Mouse (Mus musculus): Measurements from ENCODE around the gene Bcat1. TPM values are rescaled to one million over a fixed set of nuclear protein-coding genes. Genes with fewer than 3 reads are reported as not detected.
A peak's percentile ranks its signal among the peaks of the same experiment; 100 is the strongest.

Gene Bcat1
- polyA plus RNA-seq, 1 experiment, result 1.9 TPM

DNA sequence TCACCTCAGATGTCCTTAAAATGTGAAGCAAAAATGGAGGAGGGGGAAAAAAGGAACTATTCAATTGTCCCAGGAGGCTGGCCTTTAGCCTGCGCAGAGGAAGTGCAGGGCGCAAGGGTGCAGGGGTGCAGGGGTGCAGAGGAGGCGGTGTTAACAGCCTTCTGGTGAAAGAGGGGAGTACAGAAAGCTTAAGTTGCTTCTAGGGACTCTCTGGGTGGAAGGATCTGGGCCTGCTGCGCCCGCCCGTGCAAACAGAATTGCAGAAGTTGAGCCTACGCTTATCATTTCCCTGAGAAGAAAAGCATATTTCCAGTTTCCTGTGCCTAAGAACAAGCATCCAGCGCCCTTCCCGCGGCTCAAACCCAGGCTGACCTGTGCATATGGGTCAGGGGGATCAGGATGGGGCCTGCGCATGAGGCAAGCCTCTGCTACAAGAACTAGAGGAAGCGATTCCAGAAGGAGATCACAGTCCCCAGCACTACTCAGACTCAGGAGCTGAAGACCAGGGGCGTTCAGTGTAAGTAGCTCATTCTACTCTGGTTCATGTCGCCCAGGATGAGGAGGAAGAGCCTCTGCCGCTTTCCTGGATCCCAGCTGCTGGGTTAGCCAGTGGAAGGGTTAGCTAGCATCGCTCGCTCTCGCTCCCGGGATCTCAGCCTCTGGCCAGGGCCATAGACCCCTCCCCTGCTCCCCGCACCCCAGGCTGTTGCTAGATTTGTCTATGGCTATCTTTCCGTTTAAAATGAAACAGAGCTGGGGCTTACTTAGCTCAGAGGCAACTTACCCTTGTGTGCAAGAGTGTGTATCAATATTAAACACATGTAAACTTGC is 45.8 kb upstream of the Bcat1 start:
- Histone ChIP-seq H3K36me3 (ENCODE audit: control insufficient read depth, insufficient read depth, low read length) (no peaks in the 10 kb centered on the region), H3K27ac (ENCODE audit: control insufficient read depth, insufficient read depth, low read length) (peak overlapping the region; percentile 97), H3K4me3 (ENCODE audit: control insufficient read depth, insufficient read depth, low read length) (peak overlapping the region; percentile 92), H3K27me3 (ENCODE audit: control insufficient read depth, insufficient read depth, low read length) (no peaks in the 10 kb centered on the region), H3K4me1 (replicated peaks; ENCODE audit: control insufficient read depth, insufficient read depth, low read length) (peaks cover 20% of the 10 kb centered on the region)
- peak; percentile 80 for DNase-seq
- WGBS, result 4% methylated on average over 21 of the region's 21 CpGs
- TF ChIP-seq POLR2A (IDR thresholded peaks at IDR 0.05; ENCODE audit: control insufficient read depth, extremely low read depth, insufficient read depth, low read length, poor library complexity), result peak; percentile 49
- TF ChIP-seq CTCF (IDR thresholded peaks at IDR 0.05; ENCODE audit: borderline replicate concordance, control insufficient read depth, extremely low read depth, insufficient read depth, low read length, poor library complexity), result no peak

DNA sequence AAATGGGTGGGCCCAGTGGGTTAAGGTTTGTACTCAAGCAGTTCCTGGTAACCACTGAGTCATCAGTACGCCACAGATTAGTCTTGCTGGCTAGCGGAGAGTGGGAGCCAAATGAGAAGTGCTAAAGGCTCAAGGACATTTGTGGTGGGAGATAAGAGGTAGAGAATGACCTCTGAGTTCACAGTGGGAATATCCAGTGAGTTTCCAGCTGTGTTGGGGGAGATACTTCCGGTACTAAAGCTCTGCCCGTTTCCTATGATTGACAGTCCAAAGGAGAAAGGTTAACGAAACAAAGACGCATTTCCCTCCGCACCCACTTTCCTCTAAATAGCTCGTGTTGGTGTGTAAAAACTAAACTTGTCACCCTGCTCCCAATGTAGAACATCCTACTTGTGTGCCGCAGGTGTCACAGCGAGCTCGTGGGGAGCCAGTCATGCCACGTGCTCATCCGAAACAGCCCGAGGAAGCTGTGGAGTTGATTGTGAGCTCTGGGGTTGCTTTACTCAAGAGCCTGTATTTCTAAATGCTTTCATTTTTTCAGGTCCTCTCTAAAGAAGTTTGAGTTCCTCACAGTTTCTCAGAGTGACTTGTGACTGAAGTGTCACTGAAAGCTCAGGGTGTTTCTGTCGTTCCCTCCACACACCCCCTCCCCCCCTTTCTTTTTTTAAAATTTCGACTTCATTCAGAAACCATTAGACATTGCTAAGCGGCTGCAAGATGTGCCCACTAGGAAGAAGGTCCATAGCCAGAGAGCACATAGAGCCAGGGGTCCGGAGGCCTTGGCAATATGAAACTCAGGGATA is 45.0 kb upstream of the Bcat1 start:
- TF ChIP-seq CTCF (IDR thresholded peaks at IDR 0.05; ENCODE audit: borderline replicate concordance, control insufficient read depth, extremely low read depth, insufficient read depth, low read length, poor library complexity), result no peak
- peak; percentile 50; the same call in 1 of the 2 replicates for TF ChIP-seq POLR2A (IDR thresholded peaks at IDR 0.05; ENCODE audit: control insufficient read depth, extremely low read depth, insufficient read depth, low read length, poor library complexity)
- 2% methylated on average over 18 of the region's 18 CpGs for WGBS
- no peaks in the 10 kb centered on the region for H3K36me3 ChIP-seq (ENCODE audit: control insufficient read depth, insufficient read depth, low read length)
- peak; percentile 75 for DNase-seq
- H3K4me3 ChIP-seq (ENCODE audit: control insufficient read depth, insufficient read depth, low read length), result peak overlapping the region; percentile 92
- no peaks in the 10 kb centered on the region for H3K27me3 ChIP-seq (ENCODE audit: control insufficient read depth, insufficient read depth, low read length)
- peaks cover 28% of the 10 kb centered on the region for H3K4me1 ChIP-seq (replicated peaks; ENCODE audit: control insufficient read depth, insufficient read depth, low read length)
- peak overlapping the region; percentile 97 for H3K27ac ChIP-seq (ENCODE audit: control insufficient read depth, insufficient read depth, low read length)

DNA sequence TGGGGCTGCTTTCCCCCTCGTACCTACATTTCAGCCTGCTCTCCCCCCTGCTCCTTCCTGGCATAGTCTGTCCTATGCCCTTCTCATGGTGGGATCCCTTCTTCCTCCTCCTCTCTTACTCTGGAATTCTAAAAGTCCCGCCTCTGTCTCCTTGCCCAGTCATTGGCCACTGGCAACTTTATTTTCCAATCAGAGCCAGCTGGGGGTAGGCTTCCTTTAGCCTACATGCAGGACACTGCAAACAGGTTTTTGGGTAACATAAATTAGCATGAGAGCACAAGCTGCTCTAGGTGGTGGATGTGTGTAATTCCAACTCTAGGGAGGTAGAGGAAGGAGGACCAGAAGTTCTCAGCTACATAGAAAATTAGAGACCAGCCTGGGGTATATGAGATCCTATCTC is 44.1 kb upstream of the Bcat1 start:
- WGBS, result 87% methylated on average over 2 of the region's 2 CpGs

DNA sequence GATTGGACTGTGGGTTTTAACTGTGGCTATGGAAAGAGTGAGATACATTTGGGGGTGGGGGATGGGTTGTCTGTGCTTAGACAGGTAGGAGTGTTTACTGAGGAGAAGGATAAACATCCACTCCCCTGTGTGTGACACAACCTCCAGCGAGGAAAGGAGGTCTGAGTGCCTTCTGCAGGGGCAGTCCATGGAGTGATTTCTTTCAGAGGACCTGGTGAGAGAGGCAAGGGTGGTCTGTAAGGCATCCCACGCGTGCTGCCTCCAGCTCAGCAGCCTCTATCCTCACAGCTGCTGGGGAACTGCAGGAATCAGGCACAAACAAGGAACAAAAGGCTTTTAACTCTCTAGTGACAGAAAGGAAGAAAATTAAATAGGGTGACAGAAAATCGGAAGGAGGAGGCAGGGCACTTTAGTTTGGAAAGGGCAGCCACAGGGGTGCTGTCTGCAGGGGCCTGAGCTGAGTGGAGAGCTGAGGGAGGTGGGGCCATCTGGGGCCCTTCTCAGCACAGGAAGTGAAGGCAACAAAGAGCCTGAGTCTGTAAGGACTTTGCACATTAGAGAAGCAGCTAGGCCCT is 40.2 kb upstream of the Bcat1 start:
- DNase-seq, result peak; percentile 57
- H3K4me3 ChIP-seq (ENCODE audit: control insufficient read depth, insufficient read depth, low read length), result peak overlapping the region; percentile 26
- H3K27me3 ChIP-seq (ENCODE audit: control insufficient read depth, insufficient read depth, low read length), result no peaks in the 10 kb centered on the region
- 64% methylated on average over 4 of the region's 4 CpGs for WGBS
- peaks cover 23% of the 10 kb centered on the region for H3K4me1 ChIP-seq (replicated peaks; ENCODE audit: control insufficient read depth, insufficient read depth, low read length)
- TF ChIP-seq POLR2A (IDR thresholded peaks at IDR 0.05; ENCODE audit: control insufficient read depth, extremely low read depth, insufficient read depth, low read length, poor library complexity) (no peak), CTCF (IDR thresholded peaks at IDR 0.05; ENCODE audit: borderline replicate concordance, control insufficient read depth, extremely low read depth, insufficient read depth, low read length, poor library complexity) (no peak)
- no peaks in the 10 kb centered on the region for H3K36me3 ChIP-seq (ENCODE audit: control insufficient read depth, insufficient read depth, low read length)
- H3K27ac ChIP-seq (ENCODE audit: control insufficient read depth, insufficient read depth, low read length), result peak overlapping the region; percentile 90

More for the DNA sequence above, 44.1 kb upstream of the Bcat1 start:
- Histone ChIP-seq H3K4me1 (replicated peaks; ENCODE audit: control insufficient read depth, insufficient read depth, low read length) (peaks cover 26% of the 10 kb centered on the region), H3K27me3 (ENCODE audit: control insufficient read depth, insufficient read depth, low read length) (no peaks in the 10 kb centered on the region), H3K27ac (ENCODE audit: control insufficient read depth, insufficient read depth, low read length) (peak overlapping the region; percentile 97; the same call in 1 of the 2 replicates), H3K4me3 (ENCODE audit: control insufficient read depth, insufficient read depth, low read length) (no peak overlapping the region), H3K36me3 (ENCODE audit: control insufficient read depth, insufficient read depth, low read length) (no peaks in the 10 kb centered on the region)
- no peak for DNase-seq
- TF ChIP-seq POLR2A (IDR thresholded peaks at IDR 0.05; ENCODE audit: control insufficient read depth, extremely low read depth, insufficient read depth, low read length, poor library complexity) (no peak), CTCF (IDR thresholded peaks at IDR 0.05; ENCODE audit: borderline replicate concordance, control insufficient read depth, extremely low read depth, insufficient read depth, low read length, poor library complexity) (no peak)

DNA sequence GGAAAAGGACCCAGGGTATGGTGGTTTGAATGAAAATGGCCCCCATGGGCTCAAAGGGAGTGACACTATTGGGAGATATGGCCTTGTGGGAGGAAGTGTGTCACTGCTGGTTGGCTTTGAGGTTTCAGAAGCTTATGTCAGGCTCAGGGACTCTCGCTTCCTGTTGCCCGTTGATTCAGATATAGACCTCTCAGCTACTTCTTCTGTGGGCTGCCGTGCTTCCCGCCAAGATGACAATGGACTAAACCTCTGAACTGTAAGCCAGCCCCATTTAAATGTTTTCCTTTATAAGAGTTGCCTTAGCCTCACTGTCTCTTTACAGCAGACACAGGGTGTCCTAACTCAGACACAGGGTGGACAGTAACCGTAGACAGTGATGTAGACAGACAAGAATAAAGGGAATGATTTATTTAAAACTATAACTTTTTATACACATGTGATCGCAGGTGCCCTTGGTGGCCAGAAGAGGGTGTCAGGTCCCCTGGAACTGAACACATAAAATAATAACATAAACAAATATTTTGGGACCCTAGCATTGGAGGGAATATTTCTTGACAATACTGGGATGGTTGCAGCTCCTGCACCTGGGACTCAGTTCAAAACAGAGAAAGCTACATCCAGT is 39.6 kb upstream of the Bcat1 start, which contains the start of gene Lrmp:
Gene Lrmp, plus strand, starts transcription at position 178 of the 622 bp plus-strand sequence.
- Histone ChIP-seq H3K27me3 (ENCODE audit: control insufficient read depth, insufficient read depth, low read length) (no peaks in the 10 kb centered on the region), H3K4me3 (ENCODE audit: control insufficient read depth, insufficient read depth, low read length) (peak within 1 kb of the TSS; percentile 26), H3K36me3 (ENCODE audit: control insufficient read depth, insufficient read depth, low read length) (no peaks in the 10 kb centered on the region), H3K4me1 (replicated peaks; ENCODE audit: control insufficient read depth, insufficient read depth, low read length) (peaks cover 18% of the 10 kb centered on the region), H3K27ac (ENCODE audit: control insufficient read depth, insufficient read depth, low read length) (peak within 1 kb of the TSS; percentile 90)
- WGBS, result 30% methylated on average over 6 of the region's 6 CpGs
- TF ChIP-seq CTCF (IDR thresholded peaks at IDR 0.05; ENCODE audit: borderline replicate concordance, control insufficient read depth, extremely low read depth, insufficient read depth, low read length, poor library complexity), result no peak
- no peak for TF ChIP-seq POLR2A (IDR thresholded peaks at IDR 0.05; ENCODE audit: control insufficient read depth, extremely low read depth, insufficient read depth, low read length, poor library complexity)
- DNase-seq, result peak; percentile 45

DNA sequence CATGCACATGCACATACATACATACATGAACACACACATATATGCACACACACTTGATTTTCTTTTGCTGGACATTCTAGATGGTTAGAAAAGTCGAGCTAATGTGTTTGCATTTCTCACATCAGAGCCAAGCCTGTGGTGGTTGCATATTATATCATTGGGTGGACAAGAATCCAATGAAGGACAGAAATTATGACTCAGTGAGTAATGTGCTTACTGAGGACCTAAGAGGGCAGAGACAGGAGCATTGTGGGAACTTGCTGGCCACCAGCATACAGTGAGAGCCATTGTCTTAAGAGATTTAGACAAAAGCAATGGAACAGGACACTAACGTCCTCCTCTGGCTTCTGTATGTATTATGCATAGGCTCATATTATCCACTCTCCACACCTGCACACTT is 38.6 kb upstream of the Bcat1 start:
- Histone ChIP-seq H3K36me3 (ENCODE audit: control insufficient read depth, insufficient read depth, low read length) (no peaks in the 10 kb centered on the region), H3K27me3 (ENCODE audit: control insufficient read depth, insufficient read depth, low read length) (no peaks in the 10 kb centered on the region), H3K4me3 (ENCODE audit: control insufficient read depth, insufficient read depth, low read length) (no peak overlapping the region), H3K4me1 (replicated peaks; ENCODE audit: control insufficient read depth, insufficient read depth, low read length) (peaks cover 13% of the 10 kb centered on the region), H3K27ac (ENCODE audit: control insufficient read depth, insufficient read depth, low read length) (no peak overlapping the region)
- no peak for TF ChIP-seq CTCF (IDR thresholded peaks at IDR 0.05; ENCODE audit: borderline replicate concordance, control insufficient read depth, extremely low read depth, insufficient read depth, low read length, poor library complexity)
- TF ChIP-seq POLR2A (IDR thresholded peaks at IDR 0.05; ENCODE audit: control insufficient read depth, extremely low read depth, insufficient read depth, low read length, poor library complexity), result no peak
- WGBS, result 94% methylated on average over 2 of the region's 2 CpGs
- no peak for DNase-seq
